Mouse (Mus musculus): ENCODE data around the gene Kif18b.

GRCm38 (mm10) chr11:102855941-102856340, 69.0 kb downstream of the Kif18b start:
- no peak for TF ChIP-seq CTCF (IDR thresholded peaks at IDR 0.05; ENCODE audit: borderline replicate concordance, control insufficient read depth, extremely low read depth, insufficient read depth, low read length, poor library complexity)
- no peak for TF ChIP-seq POLR2A (IDR thresholded peaks at IDR 0.05; ENCODE audit: control insufficient read depth, extremely low read depth, insufficient read depth, low read length, poor library complexity)
